Mouse (Mus musculus) thymus, postnatal 0 days (tissue): ENCODE measurements around the gene Kcnj12. TPM values are rescaled to one million over a fixed set of nuclear protein-coding genes. Genes with fewer than 3 reads are reported as not detected.

Experiments
- DNase-seq: peaks from one replicate; pipeline ENCODE4 v3.0.0-alpha.2; 2015; ENCODE audit warnings: low spot score
- polyA plus RNA-seq: library from polyadenylated mRNA; unstranded; fragments of >200 nt; fragmentation: Nextera tagmentation; extraction: Ambion mirVana; gene quantifications from 2 replicates; pipeline ENCODE4 v1.2.1, GENCODE M21; 2015

The Kcnj12 gene
- polyA plus RNA-seq, 1 experiment from 2014 or later, result 0.05 TPM

DNA sequence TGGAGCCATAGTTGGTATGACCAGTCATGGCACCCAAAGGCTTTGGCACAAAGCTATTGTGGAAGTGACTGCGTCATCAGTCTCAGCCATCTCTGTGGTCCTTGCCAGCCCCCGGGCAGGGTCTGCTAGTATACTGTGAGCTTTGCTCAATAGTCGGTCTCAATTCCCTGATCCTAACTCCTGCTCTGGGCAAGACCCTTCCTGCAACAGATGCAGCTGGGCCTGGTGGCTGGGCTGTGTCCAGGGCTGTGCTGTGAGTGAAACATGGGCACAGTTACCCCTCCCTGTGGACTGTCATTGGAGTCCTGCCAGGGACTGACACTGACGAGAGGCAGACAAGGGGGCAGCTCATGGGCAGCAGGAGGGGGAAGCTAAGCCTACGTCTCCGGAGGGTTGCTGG is 2.6 kb downstream of the Kcnj12 start:
- DNase-seq, result no peak

DNA sequence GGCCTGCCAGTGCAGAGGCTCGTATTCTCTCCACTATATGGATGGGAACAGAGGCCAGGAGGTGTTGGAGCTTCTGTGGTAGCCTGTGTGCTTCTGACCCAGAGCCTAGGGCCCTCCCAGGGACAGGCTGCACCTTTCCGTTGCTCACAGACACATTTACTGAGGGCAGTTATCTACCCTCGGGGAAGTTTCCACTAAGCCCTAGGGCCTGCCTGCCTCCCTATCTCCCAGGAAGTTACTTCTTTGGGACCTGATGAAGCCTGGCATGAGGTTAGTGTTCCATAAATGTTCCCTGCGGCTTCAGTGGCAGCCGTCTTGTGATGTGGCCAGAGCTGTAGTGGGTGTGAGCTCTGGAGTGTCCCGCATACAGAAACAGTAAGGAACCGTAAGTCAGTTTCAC is 3.2 kb downstream of the Kcnj12 start:
- DNase-seq, result no peak

DNA sequence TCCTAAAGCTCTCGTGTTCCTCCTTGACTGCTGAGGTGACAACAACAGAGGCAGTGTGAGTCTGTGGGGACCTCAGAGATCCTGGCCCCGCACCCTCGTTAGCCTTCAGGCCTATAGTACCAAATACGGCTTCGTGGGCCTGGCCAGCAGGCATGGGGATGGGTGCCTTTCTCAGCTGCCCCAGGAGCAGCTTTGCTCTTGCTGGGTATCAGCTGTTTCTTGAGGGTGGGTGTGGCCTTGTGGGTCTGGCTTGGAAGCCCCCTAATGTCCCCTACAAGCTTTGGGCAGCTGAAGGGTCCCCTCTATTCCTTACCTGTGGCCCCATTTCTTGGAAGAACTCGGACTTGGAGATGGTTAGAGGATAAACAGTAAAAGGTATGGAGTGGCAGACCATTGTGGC is 4.0 kb downstream of the Kcnj12 start:
- DNase-seq, result no peak

DNA sequence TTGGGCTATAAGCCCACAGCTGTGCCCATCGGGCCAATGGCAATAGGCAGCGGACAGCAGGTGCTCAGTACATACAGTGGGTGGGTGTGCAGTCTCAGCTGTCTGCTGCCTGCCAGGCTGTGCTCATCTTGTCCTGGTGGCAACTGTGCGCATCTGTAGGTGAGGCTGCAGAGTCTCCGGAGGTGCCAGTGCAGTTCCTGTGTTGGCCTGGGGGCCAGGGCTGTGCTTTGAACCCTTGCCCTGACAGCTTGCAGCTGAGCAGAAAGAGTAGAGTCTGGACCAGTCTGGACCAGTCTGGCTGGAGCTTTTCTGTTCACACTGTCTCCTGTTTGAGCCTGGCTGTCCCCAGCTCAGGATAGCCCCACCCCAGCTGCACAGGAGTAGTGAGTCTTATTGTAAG is 4.8 kb downstream of the Kcnj12 start:
- no peak for DNase-seq

DNA sequence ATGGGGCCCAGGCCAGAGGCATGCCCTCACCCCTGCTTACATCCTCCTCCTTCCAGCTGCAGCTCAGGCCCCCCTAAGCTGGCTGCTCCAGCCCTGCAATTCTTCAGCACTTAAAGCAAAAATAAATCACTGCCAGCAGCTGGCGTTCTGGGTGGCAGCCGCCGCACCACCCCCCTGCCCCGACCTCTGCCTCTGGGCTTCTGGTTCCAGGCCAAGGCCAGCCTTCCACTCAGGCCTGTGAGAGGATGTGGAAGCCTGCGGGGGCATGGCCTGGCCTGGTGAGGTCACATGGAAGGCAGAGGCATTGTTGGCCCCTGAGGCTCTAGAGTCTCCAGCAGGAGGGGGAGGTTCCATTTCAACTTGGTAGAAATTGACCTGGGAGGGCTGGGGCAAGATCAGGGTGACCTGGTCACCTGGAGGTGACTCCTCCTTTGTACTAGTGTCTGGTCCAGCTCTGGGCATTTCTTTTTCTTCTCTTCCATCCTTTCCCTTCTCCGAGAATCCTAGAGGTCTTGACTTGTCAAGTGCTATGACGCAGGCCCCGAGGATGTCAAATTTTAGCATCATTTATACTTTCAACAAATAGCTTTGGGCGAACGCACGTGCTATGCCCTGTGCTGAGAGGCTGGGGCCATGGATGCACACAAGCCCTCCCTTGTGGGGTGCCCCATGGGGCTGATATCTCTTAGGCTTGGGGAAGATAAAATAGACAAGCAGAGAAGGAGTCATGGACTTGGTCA is 6.0 kb downstream of the Kcnj12 start:
- DNase-seq, result no peak

DNA sequence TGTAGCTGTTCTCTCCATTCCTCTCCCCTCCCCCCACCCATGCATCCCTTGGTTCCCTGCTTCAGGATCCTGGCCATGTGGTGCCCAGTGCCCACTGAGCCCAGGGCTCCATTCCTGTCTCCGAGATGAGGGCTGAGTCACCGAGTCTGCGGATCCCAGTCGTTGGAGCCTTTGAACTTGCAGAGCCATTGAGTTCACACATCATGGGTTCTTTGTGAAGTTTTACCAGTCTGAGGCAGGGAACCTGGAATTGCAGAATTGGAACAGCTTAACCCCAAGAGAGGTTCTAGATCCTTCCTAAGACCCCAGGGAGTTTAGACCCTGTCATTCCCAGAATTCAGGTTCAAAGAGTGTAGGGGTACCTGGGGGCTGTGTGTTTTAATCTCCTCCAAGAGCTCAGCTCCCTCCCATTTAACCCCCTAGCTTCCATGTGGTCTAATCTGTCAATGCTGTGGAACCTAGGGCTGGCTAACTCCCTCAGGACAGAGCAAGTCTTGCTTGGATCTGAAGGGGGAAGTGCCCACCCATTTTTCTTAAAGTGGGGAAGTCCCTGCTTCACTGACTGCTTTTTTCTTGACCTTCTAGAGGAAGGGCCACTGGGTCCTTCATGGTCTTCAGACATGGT is 6.9 kb downstream of the Kcnj12 start:
- DNase-seq, result no peak

DNA sequence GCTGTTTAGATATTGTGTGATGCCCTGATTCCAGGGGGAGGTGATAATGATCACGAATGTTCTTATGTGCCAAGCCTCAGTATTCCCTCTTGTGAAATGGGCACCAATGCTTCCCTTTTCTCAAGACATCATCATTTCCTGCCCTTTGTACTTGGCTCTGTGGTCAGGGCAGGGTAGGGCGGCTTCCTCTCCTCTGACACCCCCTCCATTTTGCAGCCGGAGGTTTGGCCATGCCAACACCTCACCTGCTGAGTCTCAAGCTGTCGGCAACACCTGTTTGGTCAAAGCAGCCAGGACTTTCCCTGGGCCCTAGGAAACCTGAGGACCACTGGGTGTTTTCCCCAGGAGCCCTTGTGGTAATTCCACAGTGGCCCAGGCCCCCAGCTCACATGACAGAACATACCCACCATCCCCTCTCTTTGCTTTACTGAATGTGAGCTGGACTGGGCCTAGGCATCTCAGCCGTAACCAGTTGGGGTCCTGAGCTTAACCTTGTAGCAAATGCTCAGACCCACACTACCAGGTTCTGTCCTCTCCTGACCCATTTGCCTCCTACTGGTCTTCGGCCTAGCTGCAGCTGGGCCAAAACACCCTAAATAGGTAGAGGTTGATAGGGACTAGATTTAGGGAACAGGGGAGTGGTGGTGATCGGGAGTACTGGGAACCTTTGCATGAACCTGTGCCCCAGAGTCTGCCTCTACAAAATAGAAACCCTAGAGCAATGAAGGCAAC is 7.7 kb downstream of the Kcnj12 start:
- no peak for DNase-seq

DNA sequence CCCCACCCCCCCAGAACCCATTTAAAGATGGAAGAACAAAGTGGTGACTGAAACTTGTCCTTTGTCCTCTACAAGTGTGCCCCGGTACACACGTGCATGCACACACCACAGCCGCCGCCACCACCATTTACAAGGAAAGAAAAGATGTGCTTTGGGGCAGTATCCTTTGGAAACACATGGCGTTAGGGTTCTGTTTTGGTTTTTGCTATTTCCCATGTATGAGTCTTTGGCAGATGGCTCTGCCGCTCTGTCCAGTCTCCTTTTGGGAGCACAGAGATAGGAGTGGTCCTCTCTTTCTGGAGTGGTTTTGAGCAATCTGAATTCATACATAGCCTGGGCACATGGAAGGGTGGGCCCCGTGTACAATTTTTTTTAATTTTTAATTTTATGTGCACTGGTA is 8.8 kb downstream of the Kcnj12 start:
- DNase-seq, result no peak

DNA sequence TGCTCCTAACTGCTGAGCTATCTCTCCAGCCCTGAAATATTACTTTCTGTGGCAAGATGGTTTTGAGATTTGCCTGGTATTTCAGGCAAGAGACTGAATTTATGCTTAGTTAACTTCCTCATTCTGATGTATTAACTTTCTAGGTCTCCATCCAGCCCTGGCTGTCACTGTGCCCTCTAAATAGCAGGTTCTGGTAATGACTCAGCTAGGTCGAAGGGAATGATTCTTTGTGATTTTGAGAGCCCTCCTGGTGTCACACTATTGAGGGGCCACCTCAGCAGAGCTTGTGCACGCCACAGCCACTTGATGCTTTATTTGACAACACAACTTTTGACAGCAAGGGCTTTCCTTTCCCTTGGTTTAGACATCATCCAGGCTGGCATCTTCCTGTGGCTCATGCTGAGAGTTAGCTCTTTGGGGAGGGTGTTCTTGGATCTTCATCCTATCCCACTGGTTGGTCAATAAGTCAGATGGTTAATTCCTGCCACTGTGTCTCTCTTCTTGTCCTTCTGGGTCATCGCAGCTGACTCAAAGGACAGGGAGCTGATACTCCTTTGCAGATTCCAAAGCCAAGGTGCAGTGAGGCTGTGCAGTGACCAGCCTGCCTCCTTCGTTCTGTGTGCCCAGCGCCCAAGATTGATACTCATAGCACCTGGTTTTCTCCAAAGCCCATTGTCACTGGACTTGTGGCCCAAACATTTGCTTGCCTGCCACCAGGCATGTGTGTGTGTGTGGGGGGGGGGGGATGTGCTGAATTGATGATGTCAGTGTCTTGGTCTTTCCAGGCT is 9.5 kb downstream of the Kcnj12 start:
- DNase-seq, result no peak

DNA sequence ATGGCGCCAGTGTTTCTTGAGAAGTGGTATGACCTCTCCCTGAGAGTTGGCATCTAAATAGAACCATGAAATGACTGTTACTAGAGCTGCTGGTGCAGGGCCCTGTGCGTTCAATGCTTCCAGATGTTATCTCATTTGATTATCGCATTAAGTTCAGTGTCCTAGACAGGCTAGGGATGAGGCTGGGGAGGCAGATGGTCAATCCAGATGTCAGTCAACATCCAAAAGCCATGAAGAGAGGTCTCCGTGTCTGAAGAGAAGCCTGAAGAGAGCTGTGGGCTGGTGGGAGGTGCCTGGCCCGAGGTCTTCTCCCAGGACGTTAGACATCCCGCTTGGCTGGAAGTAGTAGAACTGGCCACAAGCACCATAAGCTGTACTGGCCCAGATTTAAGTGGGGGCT is 10.1 kb downstream of the Kcnj12 start:
- DNase-seq, result no peak

DNA sequence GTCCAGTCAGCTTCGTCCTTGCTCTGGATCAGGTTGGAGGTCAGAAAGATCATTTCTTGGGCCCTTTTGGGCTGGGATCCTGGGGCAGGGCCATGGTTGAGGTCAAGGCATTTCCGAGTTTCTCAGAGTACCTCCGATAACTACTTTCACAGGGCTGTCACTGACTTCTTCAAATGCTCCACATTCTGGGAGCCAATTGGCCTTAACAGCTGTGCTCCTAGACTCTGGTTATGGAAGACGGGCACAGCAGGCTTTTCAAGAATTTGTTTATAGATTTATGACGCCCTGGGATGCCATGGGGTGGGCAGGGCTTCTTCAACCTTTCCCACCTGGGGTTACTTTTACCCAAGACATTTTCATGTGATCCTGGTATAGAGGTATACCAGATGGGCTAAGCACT is 10.8 kb downstream of the Kcnj12 start:
- DNase-seq, result no peak

DNA sequence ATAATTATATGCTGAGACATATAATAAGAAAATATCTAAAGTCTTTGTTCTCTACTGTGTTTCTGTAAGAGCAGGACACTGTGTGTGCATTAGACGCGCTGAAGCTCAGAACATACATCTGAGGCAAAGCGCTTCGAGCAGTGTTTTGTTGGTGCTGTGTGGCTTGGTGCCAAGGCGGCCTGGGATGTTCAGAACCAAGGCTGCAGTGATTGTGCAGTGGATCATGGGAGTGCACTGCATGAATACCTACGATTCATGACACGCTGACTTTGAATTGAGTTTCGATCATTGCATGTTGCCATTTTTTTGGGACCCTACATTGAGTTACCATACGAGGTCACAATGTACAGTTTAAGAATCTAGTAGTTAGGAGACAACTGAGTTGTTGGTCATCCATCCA is 14.3 kb downstream of the Kcnj12 start:
- no peak for DNase-seq

DNA sequence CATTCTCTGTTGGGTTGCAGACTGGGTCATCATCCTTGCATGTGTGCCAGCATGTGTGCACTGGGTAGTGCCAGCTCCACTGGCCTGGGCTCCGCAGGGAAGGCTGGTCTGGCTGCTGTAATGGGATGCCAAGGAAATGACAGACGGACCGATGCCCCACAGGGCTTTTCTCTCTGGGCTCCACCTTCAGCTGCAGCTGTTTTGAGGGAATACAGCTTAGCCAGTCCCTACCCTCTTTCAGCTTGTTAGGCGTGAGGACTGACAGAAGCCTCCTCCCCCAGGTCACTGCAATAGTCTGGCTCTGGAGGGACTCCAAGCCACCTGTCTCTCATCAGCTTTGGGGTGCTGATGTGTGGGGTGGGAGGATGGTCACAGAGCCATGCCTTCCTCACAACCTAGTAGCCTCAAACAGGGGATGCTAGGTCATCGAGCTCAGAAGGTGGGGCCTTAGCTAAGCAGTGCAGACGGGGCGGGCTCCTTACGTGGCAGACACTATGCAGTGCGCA is 16.0 kb downstream of the Kcnj12 start:
- DNase-seq, result no peak

DNA sequence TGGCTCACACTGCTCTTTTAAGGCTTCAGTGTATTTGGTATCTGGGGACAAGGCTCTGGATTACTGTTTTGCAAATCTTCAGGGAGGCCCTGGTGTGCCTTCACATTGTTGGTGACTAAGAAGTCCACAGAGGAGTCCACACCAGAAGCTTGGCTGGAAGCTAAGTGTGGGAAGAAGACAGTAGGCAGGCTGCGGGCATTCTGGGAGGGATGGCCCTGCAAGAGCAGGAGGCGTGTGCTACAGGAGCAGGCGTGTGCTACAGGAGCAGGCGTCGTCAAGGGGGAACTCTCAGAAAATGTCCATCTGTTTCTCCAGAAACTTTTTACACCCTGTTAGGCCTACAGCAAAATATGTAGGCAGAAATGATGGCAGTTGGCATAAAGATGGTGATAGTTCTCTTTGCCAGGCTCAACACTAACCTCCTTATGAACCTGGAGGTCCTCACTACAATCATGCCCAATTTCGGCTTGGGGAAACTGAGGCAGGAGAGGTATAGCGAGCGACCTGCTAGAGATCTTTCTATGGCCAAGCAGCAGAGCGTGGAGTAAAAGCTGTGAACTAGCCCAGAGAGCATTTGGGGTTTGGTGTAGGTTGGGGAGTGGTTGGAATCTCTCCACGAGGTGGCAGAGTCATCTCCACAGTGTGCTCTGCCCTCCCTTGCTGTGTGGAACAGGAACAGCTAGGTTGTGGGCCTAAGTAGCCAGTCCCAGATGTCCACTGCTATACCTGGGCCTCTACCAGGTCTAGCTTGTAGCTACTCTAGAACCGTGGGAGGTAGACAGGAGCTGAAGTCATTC is 18.7 kb downstream of the Kcnj12 start:
- DNase-seq, result no peak

DNA sequence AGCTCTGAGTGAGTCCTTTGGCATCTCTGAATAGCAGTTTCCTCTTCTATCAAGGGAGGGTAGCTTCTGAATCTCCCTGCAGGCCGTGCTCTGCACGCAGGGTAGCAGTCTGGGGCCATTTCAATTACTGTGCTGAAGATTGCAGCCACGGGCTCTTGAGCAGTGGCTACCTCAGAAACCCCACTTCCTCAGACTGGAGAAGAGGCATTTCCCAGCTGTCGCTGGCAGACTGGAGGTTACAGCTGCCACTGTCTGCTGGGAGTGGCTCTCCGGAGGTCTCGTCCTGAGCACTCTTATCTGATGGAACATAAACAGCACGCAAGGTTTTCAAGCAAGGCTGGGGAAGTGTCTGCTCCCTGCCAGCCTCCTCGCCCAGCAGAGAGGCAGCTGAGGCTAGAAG is 20.2 kb downstream of the Kcnj12 start:
- DNase-seq, result no peak

DNA sequence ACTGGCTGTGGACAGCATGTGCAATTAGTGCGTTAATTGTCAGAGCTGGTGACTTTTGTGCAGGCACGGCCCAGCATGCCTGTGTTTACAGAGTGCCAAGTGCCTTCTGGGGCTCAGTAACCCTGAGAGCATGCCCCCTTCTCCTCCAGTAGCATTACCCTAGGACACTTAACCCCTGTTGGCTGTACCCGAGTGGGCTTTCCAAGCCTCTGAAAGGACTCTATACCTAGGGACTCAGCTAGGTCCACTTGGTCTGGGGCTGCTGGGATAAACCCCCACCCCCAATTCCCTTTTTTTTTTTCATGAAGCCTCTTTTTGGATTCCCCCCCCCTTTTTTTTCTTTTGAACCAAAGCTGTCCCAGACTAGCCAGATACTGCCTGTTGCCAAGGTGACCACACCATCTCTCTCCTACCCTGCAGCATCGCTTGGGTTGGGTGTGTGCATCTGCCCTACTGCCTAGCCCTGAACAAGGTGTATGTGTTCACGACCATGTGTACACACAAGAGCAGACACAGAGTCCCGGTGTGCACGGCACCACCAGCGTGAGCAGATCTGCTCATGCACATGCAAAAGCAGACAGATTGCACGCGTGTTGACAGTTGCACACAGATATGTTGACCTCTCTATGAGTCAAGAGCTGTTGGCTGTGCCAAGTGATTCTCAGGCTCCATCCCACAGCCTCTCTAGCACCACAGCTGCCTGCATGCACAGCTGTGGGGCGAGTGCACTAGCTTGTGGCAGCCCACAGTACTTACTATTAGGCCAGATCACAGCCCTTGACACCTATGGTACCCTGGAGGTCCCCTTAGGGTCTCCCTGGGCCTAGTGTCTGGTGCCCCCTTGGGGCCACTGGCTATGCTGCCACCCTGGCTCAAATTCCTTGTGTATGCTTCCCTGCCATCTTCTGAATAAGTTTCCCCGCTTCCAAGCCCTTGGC is 21.0 kb downstream of the Kcnj12 start:
- DNase-seq, result peak; percentile 35

DNA sequence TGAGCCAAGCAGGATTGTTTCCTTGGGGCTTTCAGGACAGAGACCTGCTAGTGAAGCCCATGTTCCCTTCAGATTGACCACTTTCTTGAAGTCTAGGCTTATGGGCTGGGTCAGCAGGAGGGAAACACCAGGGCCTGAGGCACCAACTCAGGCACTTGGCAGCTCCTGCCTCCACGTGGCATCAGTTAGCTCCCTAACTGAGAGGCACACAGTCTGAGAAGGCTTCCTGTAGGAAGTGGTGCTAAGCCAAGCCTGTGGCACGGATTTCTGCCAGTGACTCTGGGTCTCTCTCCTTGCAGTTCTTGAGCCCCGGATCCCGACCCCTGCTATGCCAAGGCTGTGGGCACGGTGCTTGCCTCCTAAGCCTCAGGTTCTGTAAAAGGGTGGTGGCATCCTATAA is 22.4 kb downstream of the Kcnj12 start:
- no peak for DNase-seq

DNA sequence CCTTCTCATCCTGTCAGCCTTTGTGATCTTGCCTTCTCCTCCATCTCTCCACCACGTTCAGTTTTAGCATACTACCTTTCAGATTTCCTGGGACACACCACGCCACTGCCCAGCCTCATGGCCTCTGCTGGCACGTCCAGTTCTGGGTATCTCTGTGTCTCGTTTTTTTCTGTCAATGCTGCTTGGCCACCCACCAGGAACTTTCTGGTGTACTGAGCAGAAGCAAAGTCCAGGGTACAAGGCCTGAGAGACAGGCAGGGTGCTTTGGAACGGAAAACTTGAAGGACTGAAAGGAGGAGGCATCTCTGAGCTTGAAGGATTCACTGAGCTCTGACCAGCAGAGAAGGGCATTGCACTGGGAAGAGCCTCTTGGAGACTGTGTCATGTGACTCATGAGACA is 25.1 kb downstream of the Kcnj12 start:
- DNase-seq, result no peak

DNA sequence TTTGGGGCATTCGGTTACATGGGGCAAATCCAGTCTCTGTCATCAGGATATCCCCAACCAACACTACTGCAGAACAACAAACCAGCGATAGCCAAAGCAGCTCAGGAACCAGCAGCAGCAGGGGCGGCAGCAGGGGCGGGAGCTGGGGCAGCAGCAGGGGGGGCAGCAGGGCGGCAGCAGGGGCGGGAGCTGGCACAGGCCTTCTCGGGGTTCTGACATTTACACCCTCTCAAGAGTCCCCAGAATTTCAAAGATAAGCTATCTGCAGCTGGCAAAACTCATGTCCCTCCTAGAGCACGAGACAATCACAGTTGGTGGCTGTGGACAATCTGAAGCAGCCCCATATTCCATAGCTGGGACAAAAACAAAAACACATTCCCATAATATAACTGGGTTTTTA is 28.8 kb downstream of the Kcnj12 start:
- DNase-seq, result no peak

DNA sequence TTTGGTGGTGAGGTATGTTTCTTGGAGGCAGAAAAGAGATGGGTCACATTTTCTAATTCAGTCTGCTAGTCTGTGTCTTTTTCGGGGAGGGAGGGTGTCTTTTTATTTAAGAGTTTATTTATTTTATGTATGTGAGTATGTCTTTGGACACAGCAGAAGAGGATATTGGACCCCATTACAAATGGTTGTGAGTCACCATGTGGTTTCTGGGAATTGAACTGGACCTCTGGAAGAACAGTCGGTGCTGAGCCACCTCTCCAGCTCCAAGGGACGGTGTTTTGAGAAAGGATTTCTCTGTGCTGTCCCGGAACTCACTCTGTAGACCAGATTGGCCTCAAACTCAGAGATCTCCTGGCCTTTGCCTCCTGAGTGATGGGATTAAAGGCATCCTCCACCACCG is 34.5 kb downstream of the Kcnj12 start:
- DNase-seq, result no peak
